Mouse (Mus musculus) intestine, embryonic 16.5 days (tissue): Measurements from ENCODE around the gene Myadm. TPM values are rescaled to one million over a fixed set of nuclear protein-coding genes. Genes with fewer than 3 reads are reported as not detected.

Experiments
- ATAC-seq: fragments of 200-750 bp; cut with Nextera tagmentation; 2 replicates; pipeline ENCODE4 v1.8.0; 2017; ENCODE audit warnings: moderate TSS enrichment, moderate library complexity
- H3K27ac ChIP-seq: fragments of 300-500 bp; sonication (generic); 2 replicates; pipeline ENCODE4 v1.5.1; 2014; ENCODE audit warnings: mild to moderate bottlenecking, low read length
- H3K27me3 ChIP-seq: fragments of 300-500 bp; sonication (generic); replicated peaks from 2 replicates; pipeline ENCODE4 v1.6.1; 2014; ENCODE audit warnings: low read length, control low read depth, mixed read lengths; ENCODE audit not compliant: control insufficient read depth, insufficient read depth
- H3K36me3 ChIP-seq: fragments of 300-500 bp; sonication (generic); 2 replicates; pipeline ENCODE4 v1.6.1; 2014; ENCODE audit warnings: low read length, control low read depth; ENCODE audit not compliant: control insufficient read depth, insufficient read depth
- H3K4me1 ChIP-seq: fragments of 300-500 bp; sonication (generic); 2 replicates; pipeline ENCODE4 v1.6.1; 2014; ENCODE audit warnings: low read length, control low read depth, mixed read lengths; ENCODE audit not compliant: control insufficient read depth, insufficient read depth
- H3K4me2 ChIP-seq: fragments of 300-500 bp; sonication (generic); 2 replicates; pipeline ENCODE4 v1.6.1; 2014; ENCODE audit warnings: low read depth, low read length, control low read depth
- H3K4me3 ChIP-seq: fragments of 300-500 bp; sonication (generic); 2 replicates; pipeline ENCODE4 v1.5.1; 2014; ENCODE audit warnings: mild to moderate bottlenecking, low read length
- H3K9ac ChIP-seq: fragments of 300-500 bp; sonication (generic); 2 replicates; pipeline ENCODE4 v1.6.1; 2014; ENCODE audit warnings: low read depth, low read length
- H3K9me3 ChIP-seq: fragments of 300-500 bp; sonication (generic); 2 replicates; pipeline ENCODE4 v1.6.1; 2016; ENCODE audit warnings: low read length, control low read depth; ENCODE audit not compliant: control insufficient read depth
- WGBS: fragments of 180-500 bp; shearing (Covaris S2); extraction: QIAGEN DNeasy Blood & Tissue Kit; methylation state at CpG from one replicate; pipeline ENCODE4 v1.1.7; 2014; 5-methylcytosine and 5-hydroxymethylcytosine counted together
- polyA plus RNA-seq: library from polyadenylated mRNA; unstranded; fragments of >200 nt; fragmentation: Nextera tagmentation; extraction: Ambion mirVana; gene quantifications from 2 replicates; pipeline ENCODE4 v1.2.1, GENCODE M21; 2015

Gene Myadm
- polyA plus RNA-seq, 1 experiment from 2014 or later, result 141 TPM

DNA sequence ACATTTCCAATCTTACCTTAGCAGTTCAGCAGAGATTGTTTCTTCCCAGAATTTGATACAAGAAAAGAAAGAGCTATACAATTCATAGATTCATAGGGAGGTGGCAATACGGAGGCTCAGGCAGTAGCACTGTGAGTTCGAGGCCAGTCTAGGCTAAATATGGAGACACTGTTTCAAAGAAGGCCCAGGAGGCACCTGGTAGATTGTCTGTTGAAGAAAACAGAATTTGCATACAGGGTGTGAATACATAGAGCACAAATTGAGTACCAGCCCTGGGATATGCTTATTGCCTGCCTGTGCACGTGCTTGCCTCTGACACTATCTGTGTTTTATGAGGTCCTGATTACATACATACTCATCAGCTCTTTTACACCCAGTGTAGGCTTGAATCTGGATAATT, 17.5 kb downstream of the Myadm start:
- Histone ChIP-seq H3K36me3 (no peaks in the 10 kb centered on the region), H3K4me2 (no peak overlapping the region), H3K27ac (no peak overlapping the region), H3K4me1 (peaks cover 21% of the 10 kb centered on the region), H3K27me3 (peaks cover 24% of the 10 kb centered on the region), H3K9me3 (peaks cover 3% of the 10 kb centered on the region; the same call in 1 of the 2 replicates), H3K4me3 (no peak overlapping the region), H3K9ac (no peak overlapping the region)
- ATAC-seq, result no peak
- 61% methylated on average over 3 of the region's 3 CpGs for WGBS

DNA sequence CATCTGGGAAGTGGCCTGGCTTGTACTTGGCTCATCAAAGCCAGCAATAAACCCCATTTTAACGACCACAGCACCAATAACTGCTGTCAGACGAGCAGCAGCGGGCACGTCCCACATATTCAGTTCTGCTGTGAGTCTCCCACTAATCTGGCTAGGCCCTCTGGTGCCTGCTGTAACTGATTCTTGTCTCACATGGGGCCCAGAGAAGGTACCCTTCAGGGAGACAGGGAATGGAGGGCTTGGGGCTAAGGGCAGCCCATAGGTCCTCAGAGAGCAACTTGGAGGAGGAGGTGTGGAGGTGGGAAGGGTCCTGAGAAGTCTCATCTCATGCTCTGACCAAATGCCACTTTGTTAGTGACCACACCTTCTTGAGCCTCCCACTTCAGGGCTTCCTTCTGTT, 19.8 kb downstream of the Myadm start:
- ATAC-seq, result no peak
- no peaks in the 10 kb centered on the region for H3K36me3 ChIP-seq
- H3K27ac ChIP-seq, result no peak overlapping the region
- peaks cover under 1% of the 10 kb centered on the region; the same call in 1 of the 2 replicates for H3K4me1 ChIP-seq
- peaks cover 3% of the 10 kb centered on the region; the same call in 1 of the 2 replicates for H3K9me3 ChIP-seq
- H3K4me3 ChIP-seq, result no peak overlapping the region
- H3K4me2 ChIP-seq, result no peak overlapping the region
- WGBS, result 45% methylated on average over 4 of the region's 4 CpGs
- H3K27me3 ChIP-seq, result peaks cover 17% of the 10 kb centered on the region
- H3K9ac ChIP-seq, result no peak overlapping the region

DNA sequence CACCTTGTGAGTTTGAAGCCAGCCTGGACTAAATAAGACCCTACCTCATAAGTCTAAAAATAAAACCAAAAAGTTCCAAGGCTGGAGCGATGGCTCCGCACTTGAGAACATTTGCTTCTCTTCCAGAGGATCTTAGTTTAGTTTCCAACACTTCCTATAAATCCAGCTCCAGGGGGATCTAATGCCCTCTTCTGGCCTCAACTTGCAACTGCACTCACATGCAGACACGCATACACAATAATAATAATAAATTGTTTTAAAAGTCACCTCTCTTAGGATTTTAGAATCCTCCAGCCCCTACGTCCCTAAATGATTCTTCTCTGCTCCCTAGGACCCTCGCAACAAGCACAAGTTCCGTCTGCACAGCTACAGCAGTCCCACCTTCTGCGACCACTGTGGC, 21.4 kb downstream of the Myadm start:
- no peak for ATAC-seq
- Histone ChIP-seq H3K4me1 (no peaks in the 10 kb centered on the region), H3K36me3 (no peaks in the 10 kb centered on the region), H3K9me3 (peaks cover 3% of the 10 kb centered on the region; the same call in 1 of the 2 replicates), H3K4me2 (no peak overlapping the region), H3K27ac (no peak overlapping the region), H3K4me3 (no peak overlapping the region), H3K9ac (no peak overlapping the region), H3K27me3 (0 out of 2 replicates have a peak, but pooled peaks cover 6% of the 10 kb centered on the region)
- WGBS, result 95% methylated on average over 7 of the region's 7 CpGs

DNA sequence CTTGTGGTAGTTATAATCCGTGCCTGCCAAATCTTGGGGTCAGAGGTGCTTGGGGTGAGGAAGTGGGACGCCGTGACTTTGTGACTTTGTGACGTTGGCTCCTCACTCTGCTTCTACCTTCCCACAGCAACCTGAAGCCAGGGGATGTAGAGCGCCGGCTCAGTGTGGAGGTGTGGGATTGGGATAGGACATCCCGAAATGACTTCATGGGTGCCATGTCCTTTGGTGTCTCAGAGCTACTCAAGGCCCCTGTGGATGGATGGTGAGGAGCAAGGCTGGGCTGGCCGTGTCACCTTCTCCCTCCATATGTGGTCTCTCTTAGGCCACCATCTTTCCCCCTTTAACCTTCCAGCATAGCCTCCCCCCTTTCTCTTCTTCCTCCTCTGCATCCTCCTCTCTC, 24.7 kb downstream of the Myadm start:
- no peak overlapping the region for H3K27ac ChIP-seq
- peaks cover 3% of the 10 kb centered on the region; the same call in 1 of the 2 replicates for H3K9me3 ChIP-seq
- H3K4me1 ChIP-seq, result no peaks in the 10 kb centered on the region
- no peak for ATAC-seq
- no peaks in the 10 kb centered on the region for H3K27me3 ChIP-seq
- WGBS, result 74% methylated on average over 8 of the region's 8 CpGs
- H3K4me3 ChIP-seq, result no peak overlapping the region
- H3K9ac ChIP-seq, result no peak overlapping the region
- H3K4me2 ChIP-seq, result no peak overlapping the region
- no peaks in the 10 kb centered on the region for H3K36me3 ChIP-seq

DNA sequence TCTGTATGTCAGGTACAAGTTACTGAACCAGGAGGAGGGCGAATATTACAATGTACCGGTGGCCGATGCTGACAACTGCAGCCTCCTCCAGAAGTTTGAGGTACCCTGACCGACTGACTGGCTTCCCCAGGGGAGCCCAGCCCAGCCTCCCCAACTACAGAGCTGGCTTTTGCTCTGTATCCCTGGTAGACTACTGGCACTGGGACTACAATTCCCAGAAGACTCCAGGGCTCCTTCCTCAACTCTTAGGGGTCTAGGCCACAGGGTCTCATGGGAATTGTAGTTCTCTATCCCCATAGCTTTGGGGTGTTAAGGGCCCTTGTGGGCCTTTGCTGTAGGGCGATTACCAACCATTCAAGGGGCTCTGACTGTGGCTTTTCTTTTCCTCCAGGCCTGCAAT, 25.2 kb downstream of the Myadm start:
- no peak for ATAC-seq
- Histone ChIP-seq H3K9ac (no peak overlapping the region), H3K9me3 (peaks cover 3% of the 10 kb centered on the region; the same call in 1 of the 2 replicates), H3K4me2 (no peak overlapping the region), H3K4me1 (no peaks in the 10 kb centered on the region), H3K36me3 (no peaks in the 10 kb centered on the region), H3K27ac (no peak overlapping the region), H3K27me3 (no peaks in the 10 kb centered on the region), H3K4me3 (no peak overlapping the region)
- 75% methylated on average over 5 of the region's 5 CpGs for WGBS

DNA sequence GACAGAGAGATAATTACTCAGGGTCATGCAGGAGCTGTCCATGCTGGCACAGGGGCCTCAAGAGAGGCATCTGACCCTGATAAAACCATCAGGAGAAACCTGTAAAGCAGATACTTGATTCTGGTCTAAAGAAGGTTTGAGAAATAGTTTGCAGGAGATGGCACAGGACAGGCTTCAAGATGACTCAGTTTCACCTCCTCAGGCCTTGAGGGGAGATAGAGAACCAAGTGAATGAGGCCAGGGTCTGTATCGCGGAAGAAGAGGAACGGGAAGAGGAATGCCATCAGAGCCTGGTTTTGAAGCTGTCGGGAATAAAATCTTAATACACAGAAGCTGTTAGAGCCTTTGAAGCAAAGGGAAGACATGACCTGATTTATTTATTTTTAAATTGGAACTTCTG, 28.8 kb downstream of the Myadm start:
- Histone ChIP-seq H3K9ac (no peak overlapping the region), H3K36me3 (no peaks in the 10 kb centered on the region), H3K27ac (no peak overlapping the region), H3K27me3 (no peaks in the 10 kb centered on the region), H3K4me2 (no peak overlapping the region), H3K9me3 (no peaks in the 10 kb centered on the region), H3K4me1 (no peaks in the 10 kb centered on the region), H3K4me3 (no peak overlapping the region)
- ATAC-seq, result no peak
- 51% methylated on average over 4 of the region's 4 CpGs for whole genome bisulfite sequencing

DNA sequence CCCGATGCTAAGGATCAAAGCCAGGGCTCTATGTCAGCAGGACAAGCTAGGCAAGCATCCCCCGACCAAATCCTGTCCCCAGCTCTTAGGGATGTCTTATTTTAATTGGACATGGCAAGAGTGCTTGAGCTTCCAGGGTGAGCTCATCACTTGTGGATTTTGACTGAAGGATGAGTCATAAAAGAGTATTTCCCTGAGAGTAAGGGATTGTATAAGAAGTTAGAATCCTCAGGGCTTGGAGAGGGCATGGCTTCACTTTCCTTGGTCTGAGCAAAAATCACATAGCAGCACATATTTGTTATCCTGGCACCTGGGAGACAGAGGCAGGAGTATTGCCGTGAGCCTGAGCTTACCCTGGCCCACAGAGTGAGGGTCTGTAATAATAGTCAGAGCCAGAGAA, 32.0 kb downstream of the Myadm start:
- H3K9me3 ChIP-seq, result no peaks in the 10 kb centered on the region
- H3K4me1 ChIP-seq, result no peaks in the 10 kb centered on the region
- no peaks in the 10 kb centered on the region for H3K27me3 ChIP-seq
- H3K36me3 ChIP-seq, result no peaks in the 10 kb centered on the region
- H3K27ac ChIP-seq, result no peak overlapping the region
- no peak overlapping the region for H3K4me3 ChIP-seq
- H3K9ac ChIP-seq, result no peak overlapping the region
- no peak for ATAC-seq
- H3K4me2 ChIP-seq, result no peak overlapping the region
- 68% methylated on average over 3 of the region's 3 CpGs for WGBS

DNA sequence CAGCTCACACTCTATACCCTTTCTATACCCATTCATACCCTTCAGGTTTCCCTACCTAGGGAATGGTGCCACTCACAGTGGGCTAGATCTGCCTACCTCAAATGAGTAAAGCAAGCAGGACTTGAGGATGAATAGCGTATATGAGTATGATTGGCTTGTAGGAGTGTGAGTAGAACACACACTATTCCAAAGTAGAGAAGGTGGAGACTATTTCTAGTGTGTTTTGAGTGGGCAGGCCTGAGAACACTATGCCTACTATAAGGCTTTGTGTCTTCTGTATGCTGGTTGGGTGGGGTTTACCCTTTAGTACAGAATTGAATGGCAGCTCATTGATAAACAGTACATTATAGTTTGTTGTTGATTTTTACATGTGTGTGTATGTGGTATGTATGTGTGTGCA, 34.9 kb downstream of the Myadm start:
- H3K27ac ChIP-seq, result no peak overlapping the region

DNA sequence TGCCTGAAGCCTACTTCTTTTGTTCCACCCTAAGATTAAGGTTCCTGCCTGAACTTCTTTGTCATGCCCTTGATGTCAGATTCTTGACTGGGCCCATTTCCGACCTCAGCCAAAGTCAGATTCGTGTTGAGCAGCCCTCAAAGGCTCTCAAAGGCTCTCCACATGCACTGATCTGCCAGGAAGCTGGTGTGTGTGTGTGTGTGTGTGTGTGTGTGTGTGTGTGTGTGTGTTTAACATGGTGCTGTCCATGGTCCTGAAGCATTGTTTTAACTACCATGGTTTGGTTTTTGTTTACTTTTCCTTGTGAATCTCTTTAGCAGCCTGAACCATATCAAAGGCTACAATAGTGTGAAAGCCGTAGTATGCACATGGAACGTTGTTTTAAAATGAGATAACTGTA, 39.1 kb downstream of the Myadm start:
- WGBS, result 64% methylated on average over 4 of the region's 4 CpGs
- H3K27ac ChIP-seq, result no peak overlapping the region
- H3K9me3 ChIP-seq, result no peaks in the 10 kb centered on the region
- no peak overlapping the region for H3K4me3 ChIP-seq
- H3K4me2 ChIP-seq, result no peak overlapping the region
- H3K27me3 ChIP-seq, result peaks cover 18% of the 10 kb centered on the region
- H3K36me3 ChIP-seq, result no peaks in the 10 kb centered on the region
- H3K9ac ChIP-seq, result no peak overlapping the region
- ATAC-seq, result no peak
- H3K4me1 ChIP-seq, result peaks cover 8% of the 10 kb centered on the region

More for the DNA sequence above, 34.9 kb downstream of the Myadm start:
- no peaks in the 10 kb centered on the region for H3K36me3 ChIP-seq
- H3K4me1 ChIP-seq, result no peaks in the 10 kb centered on the region
- WGBS, result 92% methylated on average over 1 of the region's 1 CpGs
- no peaks in the 10 kb centered on the region for H3K9me3 ChIP-seq
- no peak overlapping the region for H3K4me3 ChIP-seq
- no peaks in the 10 kb centered on the region for H3K27me3 ChIP-seq
- H3K4me2 ChIP-seq, result no peak overlapping the region
- no peak overlapping the region for H3K9ac ChIP-seq
- no peak for ATAC-seq
